Mouse (Mus musculus) midbrain, embryonic 11.5 days (tissue): ENCODE measurements at regions not wholly inside any gene's neighbourhood (a gene's known extent, or its start where the extent isn't known, plus 50 kb on each side); places are given as distances from the start of the nearest gene placed in this dataset.

Experiments used
- ATAC-seq: fragments of 200-750 bp; cut with Nextera tagmentation; 2 replicates; pipeline ENCODE4 v1.8.0; 2017; ENCODE audit warnings: moderate TSS enrichment, moderate library complexity; ENCODE audit not compliant: low FRiP score
- DNase-seq: peaks from one replicate; pipeline ENCODE4 v3.0.0; 2015; ENCODE audit warnings: low spot score; ENCODE audit errors: missing footprints
- H3K27ac ChIP-seq: fragments of 300-500 bp; sonication (generic); 2 replicates; pipeline ENCODE4 v1.5.1; 2014; ENCODE audit warnings: low read depth, low read length
- H3K27me3 ChIP-seq: fragments of 300-500 bp; sonication (generic); 2 replicates; pipeline ENCODE4 v1.6.1; 2014; ENCODE audit warnings: mild to moderate bottlenecking, low read length, moderate library complexity, mixed read lengths; ENCODE audit not compliant: control insufficient read depth, insufficient read depth
- H3K36me3 ChIP-seq: fragments of 300-500 bp; sonication (generic); 2 replicates; pipeline ENCODE4 v1.6.1; 2014; ENCODE audit warnings: mild to moderate bottlenecking, low read length, moderate library complexity, mixed read lengths; ENCODE audit not compliant: control insufficient read depth, insufficient read depth
- H3K4me1 ChIP-seq: fragments of 300-500 bp; sonication (generic); 2 replicates; pipeline ENCODE4 v1.6.1; 2014; ENCODE audit warnings: low read length; ENCODE audit not compliant: control insufficient read depth, insufficient read depth
- H3K4me2 ChIP-seq: fragments of 300-500 bp; sonication (generic); 2 replicates; pipeline ENCODE4 v1.6.1; 2014; ENCODE audit warnings: mild to moderate bottlenecking, moderate library complexity
- H3K4me3 ChIP-seq: fragments of 300-500 bp; sonication (generic); 2 replicates; pipeline ENCODE4 v1.5.1; 2014; ENCODE audit warnings: low read depth, low read length
- H3K9ac ChIP-seq: fragments of 300-500 bp; sonication (generic); 2 replicates; pipeline ENCODE4 v1.6.1; 2014; ENCODE audit warnings: low read length
- H3K9me3 ChIP-seq: fragments of 300-500 bp; sonication (generic); 2 replicates; pipeline ENCODE4 v1.6.1; 2016; ENCODE audit warnings: low read length; ENCODE audit not compliant: control insufficient read depth
- WGBS: fragments of 180-500 bp; shearing (Covaris S2); extraction: QIAGEN DNeasy Blood & Tissue Kit; methylation state at CpG from one replicate; pipeline ENCODE4 v1.1.7; 2014; 5-methylcytosine and 5-hydroxymethylcytosine counted together

DNA sequence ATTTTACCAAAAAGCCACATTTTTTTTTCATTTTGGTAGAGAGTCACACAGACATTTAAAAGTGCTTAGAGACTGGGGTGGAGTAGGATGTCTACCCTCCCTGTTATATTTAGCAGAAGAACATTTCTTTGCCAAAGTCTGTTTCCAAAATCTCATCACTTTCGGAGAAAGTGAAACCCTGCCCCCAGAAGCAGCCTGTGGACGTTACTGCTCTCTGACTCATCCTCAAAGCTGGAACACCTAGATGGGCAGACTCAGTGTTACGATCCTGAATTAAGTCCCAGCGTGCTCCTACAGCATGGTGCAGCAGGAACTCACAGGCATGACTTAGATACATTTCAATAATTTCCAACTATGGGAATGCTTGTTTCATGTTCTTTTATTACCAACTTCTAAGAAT, 361.1 kb downstream of the Phkb start:
- H3K4me1 ChIP-seq: no peaks in the 10 kb centered on the region
- no peaks in the 10 kb centered on the region for H3K36me3 ChIP-seq
- no peak for ATAC-seq
- no peak overlapping the region for H3K4me3 ChIP-seq
- DNase-seq: no peak
- H3K9me3 ChIP-seq: no peaks in the 10 kb centered on the region
- H3K27ac ChIP-seq: no peak overlapping the region
- H3K9ac ChIP-seq: no peak overlapping the region
- no peaks in the 10 kb centered on the region for H3K27me3 ChIP-seq
- WGBS: 85% methylated on average over 4 of the region's 4 CpGs
- H3K4me2 ChIP-seq: no peak overlapping the region

GRCm38 (mm10) chr8:86192262-86192661, 351.5 kb downstream of the Phkb start:
- Histone ChIP-seq H3K4me2 (no peak overlapping the region), H3K27me3 (no peaks in the 10 kb centered on the region), H3K9me3 (no peaks in the 10 kb centered on the region), H3K4me1 (no peaks in the 10 kb centered on the region), H3K36me3 (no peaks in the 10 kb centered on the region), H3K27ac (no peak overlapping the region), H3K4me3 (no peak overlapping the region), H3K9ac (no peak overlapping the region)
- 85% methylated on average over 4 of the region's 4 CpGs for WGBS
- DNase-seq (no peak), ATAC-seq (no peak)

DNA sequence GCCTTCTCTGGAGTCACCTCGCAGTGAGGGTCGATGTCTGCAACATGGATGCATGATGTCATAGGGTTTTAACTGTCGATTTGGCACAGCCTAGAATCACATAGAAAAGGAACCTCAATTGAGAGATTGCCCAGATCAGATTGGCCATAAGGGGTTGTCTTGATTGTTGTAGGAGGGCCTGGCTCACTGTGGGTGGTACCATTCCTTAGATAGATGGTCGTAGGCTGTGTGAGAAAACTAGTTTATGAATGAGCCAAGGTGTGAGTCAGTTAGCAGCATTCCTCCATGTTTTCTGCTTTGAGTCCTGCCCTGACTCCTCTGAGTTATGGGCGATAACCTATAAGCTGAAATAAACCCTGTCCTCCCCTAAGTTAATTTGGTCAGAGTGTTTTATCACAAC, 343.9 kb downstream of the Phkb start:
- no peak overlapping the region for H3K27ac ChIP-seq
- WGBS: 93% methylated on average over 5 of the region's 5 CpGs

DNA sequence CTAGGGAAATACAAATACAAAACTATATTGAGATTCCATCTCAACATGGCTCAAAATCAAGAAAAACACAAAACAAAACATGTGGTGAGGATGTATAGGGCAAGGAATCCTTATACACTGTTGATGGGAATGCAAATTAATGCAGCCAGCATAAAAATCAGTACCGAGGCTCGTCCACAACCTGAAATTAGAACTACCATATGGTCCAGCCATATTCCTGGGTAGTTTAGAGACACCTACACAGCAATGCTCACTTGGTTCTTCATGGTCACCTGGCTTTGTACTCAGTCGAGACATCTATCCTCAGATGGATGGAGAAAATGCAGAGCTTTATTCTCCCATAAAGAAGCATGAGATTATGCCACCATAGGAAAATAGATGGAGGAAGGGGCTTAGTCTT, 340.0 kb downstream of the Phkb start:
- ATAC-seq: no peak
- Histone ChIP-seq H3K27me3 (no peaks in the 10 kb centered on the region), H3K9ac (no peak overlapping the region), H3K27ac (no peak overlapping the region), H3K9me3 (no peaks in the 10 kb centered on the region), H3K4me2 (no peak overlapping the region), H3K4me3 (no peak overlapping the region), H3K4me1 (no peaks in the 10 kb centered on the region), H3K36me3 (no peaks in the 10 kb centered on the region)
- 83% methylated on average over 3 of the region's 3 CpGs for WGBS
- DNase-seq: no peak

More for the DNA sequence above, 343.9 kb downstream of the Phkb start:
- Histone ChIP-seq H3K4me1 (no peaks in the 10 kb centered on the region), H3K4me3 (no peak overlapping the region), H3K9me3 (no peaks in the 10 kb centered on the region), H3K4me2 (no peak overlapping the region), H3K9ac (no peak overlapping the region), H3K36me3 (no peaks in the 10 kb centered on the region), H3K27me3 (no peaks in the 10 kb centered on the region)
- no peak for ATAC-seq
- DNase-seq: no peak

GRCm38 (mm10) chr8:86170091-86170490, 329.3 kb downstream of the Phkb start:
- no peak overlapping the region for H3K4me3 ChIP-seq
- 94% methylated on average over 1 of the region's 1 CpGs for WGBS
- no peak overlapping the region for H3K4me2 ChIP-seq
- H3K9ac ChIP-seq: no peak overlapping the region
- H3K27ac ChIP-seq: no peak overlapping the region
- H3K9me3 ChIP-seq: no peaks in the 10 kb centered on the region
- no peaks in the 10 kb centered on the region for H3K4me1 ChIP-seq
- H3K27me3 ChIP-seq: no peaks in the 10 kb centered on the region
- no peak for DNase-seq
- no peak for ATAC-seq
- no peaks in the 10 kb centered on the region for H3K36me3 ChIP-seq

GRCm38 (mm10) chr8:86164818-86165217, 324.1 kb downstream of the Phkb start:
- no peak for ATAC-seq
- WGBS: 80% methylated on average over 2 of the region's 2 CpGs
- no peak overlapping the region for H3K27ac ChIP-seq

GRCm38 (mm10) chr8:86159074-86159783, 318.5 kb downstream of the Phkb start:
- DNase-seq: no peak
- H3K36me3 ChIP-seq: no peaks in the 10 kb centered on the region
- H3K9ac ChIP-seq: no peak overlapping the region
- no peaks in the 10 kb centered on the region for H3K27me3 ChIP-seq
- no peaks in the 10 kb centered on the region for H3K4me1 ChIP-seq
- 91% methylated on average over 6 of the region's 6 CpGs for WGBS
- no peaks in the 10 kb centered on the region for H3K9me3 ChIP-seq
- no peak overlapping the region for H3K4me3 ChIP-seq
- ATAC-seq: no peak
- H3K4me2 ChIP-seq: no peak overlapping the region
- no peak overlapping the region for H3K27ac ChIP-seq

More at GRCm38 (mm10) chr8:86164818-86165217, 324.1 kb downstream of the Phkb start:
- Histone ChIP-seq H3K4me2 (no peak overlapping the region), H3K36me3 (no peaks in the 10 kb centered on the region), H3K4me3 (no peak overlapping the region), H3K9ac (no peak overlapping the region), H3K4me1 (no peaks in the 10 kb centered on the region), H3K9me3 (no peaks in the 10 kb centered on the region), H3K27me3 (no peaks in the 10 kb centered on the region)
- no peak for DNase-seq

GRCm38 (mm10) chr8:86147586-86147985, 306.8 kb downstream of the Phkb start:
- H3K27ac ChIP-seq: no peak overlapping the region
- no peaks in the 10 kb centered on the region for H3K9me3 ChIP-seq
- no peaks in the 10 kb centered on the region for H3K36me3 ChIP-seq
- H3K4me3 ChIP-seq: no peak overlapping the region
- no peak overlapping the region for H3K9ac ChIP-seq
- DNase-seq: no peak
- no peak overlapping the region for H3K4me2 ChIP-seq
- H3K4me1 ChIP-seq: no peaks in the 10 kb centered on the region
- no peak for ATAC-seq
- WGBS: 80% methylated on average over 6 of the region's 6 CpGs
- H3K27me3 ChIP-seq: no peaks in the 10 kb centered on the region

DNA sequence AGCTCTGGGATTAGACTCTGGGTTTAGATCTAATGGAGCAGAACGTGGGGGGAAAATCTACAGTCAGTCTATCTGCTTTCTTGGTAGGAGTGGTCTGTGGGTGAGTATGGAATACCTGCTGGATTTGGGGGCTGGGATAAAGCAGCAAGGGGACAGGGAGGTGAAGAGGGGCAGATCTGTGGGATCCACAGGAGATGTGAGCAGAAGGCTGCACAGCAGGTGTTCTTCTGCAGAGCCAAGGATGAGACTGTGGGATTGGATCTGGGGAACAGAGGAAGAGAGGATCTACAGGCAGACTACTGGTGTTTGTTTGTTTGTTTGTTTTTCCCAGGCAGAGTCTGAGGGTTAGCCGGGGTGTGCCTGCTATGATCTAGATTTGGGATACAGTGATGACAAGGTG, 284.5 kb downstream of the Phkb start:
- no peaks in the 10 kb centered on the region for H3K9me3 ChIP-seq

More for the DNA sequence above, 284.5 kb downstream of the Phkb start:
- DNase-seq: no peak
- no peak for ATAC-seq
- Histone ChIP-seq H3K9ac (no peak overlapping the region), H3K4me3 (no peak overlapping the region), H3K36me3 (no peaks in the 10 kb centered on the region), H3K27ac (no peak overlapping the region), H3K4me2 (no peak overlapping the region), H3K4me1 (no peaks in the 10 kb centered on the region), H3K27me3 (no peaks in the 10 kb centered on the region)
- WGBS: 82% methylated on average over 2 of the region's 2 CpGs
